Mouse (Mus musculus) intestine, embryonic 16.5 days (tissue): Measurements from ENCODE around the gene Smim5. TPM values are rescaled to one million over a fixed set of nuclear protein-coding genes. Genes with fewer than 3 reads are reported as not detected.
A peak's percentile ranks its signal among the peaks of the same experiment; 100 is the strongest.

ENCODE experiments used
- ATAC-seq: fragments of 200-750 bp; cut with Nextera tagmentation; 2 replicates; pipeline ENCODE4 v1.8.0; 2017; ENCODE audit warnings: moderate TSS enrichment, moderate library complexity
- H3K27ac ChIP-seq: fragments of 300-500 bp; sonication (generic); 2 replicates; pipeline ENCODE4 v1.5.1; 2014; ENCODE audit warnings: mild to moderate bottlenecking, low read length
- H3K27me3 ChIP-seq: fragments of 300-500 bp; sonication (generic); replicated peaks from 2 replicates; pipeline ENCODE4 v1.6.1; 2014; ENCODE audit warnings: low read length, control low read depth, mixed read lengths; ENCODE audit not compliant: control insufficient read depth, insufficient read depth
- H3K36me3 ChIP-seq: fragments of 300-500 bp; sonication (generic); 2 replicates; pipeline ENCODE4 v1.6.1; 2014; ENCODE audit warnings: low read length, control low read depth; ENCODE audit not compliant: control insufficient read depth, insufficient read depth
- H3K4me1 ChIP-seq: fragments of 300-500 bp; sonication (generic); 2 replicates; pipeline ENCODE4 v1.6.1; 2014; ENCODE audit warnings: low read length, control low read depth, mixed read lengths; ENCODE audit not compliant: control insufficient read depth, insufficient read depth
- H3K4me2 ChIP-seq: fragments of 300-500 bp; sonication (generic); 2 replicates; pipeline ENCODE4 v1.6.1; 2014; ENCODE audit warnings: low read depth, low read length, control low read depth
- H3K4me3 ChIP-seq: fragments of 300-500 bp; sonication (generic); 2 replicates; pipeline ENCODE4 v1.5.1; 2014; ENCODE audit warnings: mild to moderate bottlenecking, low read length
- H3K9ac ChIP-seq: fragments of 300-500 bp; sonication (generic); 2 replicates; pipeline ENCODE4 v1.6.1; 2014; ENCODE audit warnings: low read depth, low read length
- H3K9me3 ChIP-seq: fragments of 300-500 bp; sonication (generic); 2 replicates; pipeline ENCODE4 v1.6.1; 2016; ENCODE audit warnings: low read length, control low read depth; ENCODE audit not compliant: control insufficient read depth
- WGBS: fragments of 180-500 bp; shearing (Covaris S2); extraction: QIAGEN DNeasy Blood & Tissue Kit; methylation state at CpG from one replicate; pipeline ENCODE4 v1.1.7; 2014; 5-methylcytosine and 5-hydroxymethylcytosine counted together
- polyA plus RNA-seq: library from polyadenylated mRNA; unstranded; fragments of >200 nt; fragmentation: Nextera tagmentation; extraction: Ambion mirVana; gene quantifications from 2 replicates; pipeline ENCODE4 v1.2.1, GENCODE M21; 2015

The Smim5 gene
- polyA plus RNA-seq, 1 experiment from 2014 or later = 3.1 TPM

GRCm38 (mm10) chr11:115911632-115912376 is 12.0 kb downstream of the Smim5 start, which contains the start of gene Smim6:
Gene Smim6, plus strand, starts transcription at chr11:115912017.
- Histone ChIP-seq H3K9me3 (no peaks in the 10 kb centered on the region), H3K4me2 (peak within 1 kb of the TSS; percentile 42), H3K36me3 (no peaks in the 10 kb centered on the region), H3K27ac (peak within 1 kb of the TSS; percentile 97), H3K4me3 (peak within 1 kb of the TSS; percentile 29), H3K4me1 (no peaks in the 10 kb centered on the region; the same call in 1 of the 2 replicates), H3K27me3 (no peaks in the 10 kb centered on the region), H3K9ac (peak within 1 kb of the TSS; percentile 59)
- ATAC-seq = peak; percentile 95
- WGBS = 61% methylated on average over 11 of the region's 11 CpGs

- no peak for ATAC-seq
- Histone ChIP-seq H3K4me3 (no peak overlapping the region), H3K4me1 (no peaks in the 10 kb centered on the region), H3K4me2 (no peak overlapping the region), H3K27me3 (no peaks in the 10 kb centered on the region), H3K36me3 (no peaks in the 10 kb centered on the region), H3K9me3 (no peaks in the 10 kb centered on the region), H3K27ac (no peak overlapping the region), H3K9ac (no peak overlapping the region)
- 88% methylated on average over 4 of the region's 4 CpGs for WGBS
Measured at GRCm38 (mm10) chr11:115916579-115916978, 16.8 kb downstream of the Smim5 start.

GRCm38 (mm10) chr11:115918637-115919036 is 18.9 kb downstream of the Smim5 start:
- no peaks in the 10 kb centered on the region for H3K27me3 ChIP-seq
- no peak overlapping the region for H3K4me3 ChIP-seq
- no peaks in the 10 kb centered on the region for H3K9me3 ChIP-seq
- no peak overlapping the region for H3K4me2 ChIP-seq
- 0 out of 2 replicates have a peak, but pooled peaks cover 3% of the 10 kb centered on the region for H3K36me3 ChIP-seq
- no peak for ATAC-seq
- WGBS = 83% methylated on average over 5 of the region's 5 CpGs
- no peak overlapping the region for H3K27ac ChIP-seq
- H3K9ac ChIP-seq = no peak overlapping the region
- no peaks in the 10 kb centered on the region for H3K4me1 ChIP-seq

GRCm38 (mm10) chr11:115919073-115919472 is 19.3 kb downstream of the Smim5 start:
- H3K4me2 ChIP-seq = no peak overlapping the region
- H3K27ac ChIP-seq = no peak overlapping the region
- 83% methylated on average over 5 of the region's 5 CpGs for WGBS
- H3K9me3 ChIP-seq = no peaks in the 10 kb centered on the region
- H3K27me3 ChIP-seq = no peaks in the 10 kb centered on the region
- no peak overlapping the region for H3K4me3 ChIP-seq
- no peaks in the 10 kb centered on the region for H3K4me1 ChIP-seq
- no peak for ATAC-seq
- H3K9ac ChIP-seq = no peak overlapping the region
- 0 out of 2 replicates have a peak, but pooled peaks cover 3% of the 10 kb centered on the region for H3K36me3 ChIP-seq

GRCm38 (mm10) chr11:115920110-115920818 is 20.5 kb downstream of the Smim5 start:
- Histone ChIP-seq H3K9ac (no peak overlapping the region), H3K27ac (no peak overlapping the region), H3K36me3 (0 out of 2 replicates have a peak, but pooled peaks cover 3% of the 10 kb centered on the region), H3K4me2 (no peak overlapping the region), H3K27me3 (no peaks in the 10 kb centered on the region), H3K4me3 (no peak overlapping the region), H3K4me1 (no peaks in the 10 kb centered on the region), H3K9me3 (no peaks in the 10 kb centered on the region)
- no peak for ATAC-seq
- WGBS = 43% methylated on average over 6 of the region's 6 CpGs

GRCm38 (mm10) chr11:115921986-115922385 is 22.2 kb downstream of the Smim5 start:
- Histone ChIP-seq H3K36me3 (0 out of 2 replicates have a peak, but pooled peaks cover 6% of the 10 kb centered on the region), H3K27ac (no peak overlapping the region), H3K9ac (no peak overlapping the region), H3K4me3 (no peak overlapping the region), H3K4me1 (no peaks in the 10 kb centered on the region), H3K27me3 (no peaks in the 10 kb centered on the region), H3K9me3 (no peaks in the 10 kb centered on the region), H3K4me2 (no peak overlapping the region)
- no peak for ATAC-seq
- WGBS = 95% methylated on average over 1 of the region's 1 CpGs

- Histone ChIP-seq H3K4me3 (no peak overlapping the region), H3K4me1 (peaks cover 6% of the 10 kb centered on the region), H3K9me3 (no peaks in the 10 kb centered on the region), H3K36me3 (peaks cover 3% of the 10 kb centered on the region; the same call in 1 of the 2 replicates), H3K4me2 (no peak overlapping the region), H3K27ac (no peak overlapping the region), H3K9ac (no peak overlapping the region), H3K27me3 (no peaks in the 10 kb centered on the region)
- ATAC-seq = no peak
- 86% methylated on average over 8 of the region's 8 CpGs for WGBS
Measured at GRCm38 (mm10) chr11:115929031-115929430, 29.3 kb downstream of the Smim5 start.

GRCm38 (mm10) chr11:115929818-115930217 is 30.1 kb downstream of the Smim5 start:
- Histone ChIP-seq H3K27ac (no peak overlapping the region), H3K4me3 (no peak overlapping the region), H3K27me3 (no peaks in the 10 kb centered on the region), H3K9me3 (no peaks in the 10 kb centered on the region), H3K4me2 (no peak overlapping the region), H3K4me1 (peaks cover 14% of the 10 kb centered on the region), H3K9ac (no peak overlapping the region), H3K36me3 (peaks cover 3% of the 10 kb centered on the region; the same call in 1 of the 2 replicates)
- 68% methylated on average over 3 of the region's 3 CpGs for WGBS
- ATAC-seq = no peak

GRCm38 (mm10) chr11:115931235-115931634 is 31.5 kb downstream of the Smim5 start:
- H3K4me1 ChIP-seq = peaks cover 15% of the 10 kb centered on the region
- no peak for ATAC-seq
- H3K9me3 ChIP-seq = no peaks in the 10 kb centered on the region
- no peak overlapping the region for H3K4me3 ChIP-seq
- 72% methylated on average over 3 of the region's 3 CpGs for WGBS
- H3K27ac ChIP-seq = no peak overlapping the region
- H3K36me3 ChIP-seq = peaks cover 3% of the 10 kb centered on the region; the same call in 1 of the 2 replicates
- H3K27me3 ChIP-seq = no peaks in the 10 kb centered on the region
- H3K4me2 ChIP-seq = no peak overlapping the region
- no peak overlapping the region for H3K9ac ChIP-seq
